Mouse (Mus musculus) effector memory CD4-positive, alpha-beta T cell, adult 5 months (primary cell): ENCODE data around the gene Ufsp2. TPM values are rescaled to one million over a fixed set of nuclear protein-coding genes. Genes with fewer than 3 reads are reported as not detected.

ENCODE experiments used
- polyA plus RNA-seq: library from polyadenylated mRNA; unstranded; fragments of 100-300 nt; shearing (Covaris generic); gene quantifications from one replicate; pipeline ENCODE4 v1.2.1, GENCODE M21; 2017

The Ufsp2 gene
- polyA plus RNA-seq = 17.2 TPM

DNA sequence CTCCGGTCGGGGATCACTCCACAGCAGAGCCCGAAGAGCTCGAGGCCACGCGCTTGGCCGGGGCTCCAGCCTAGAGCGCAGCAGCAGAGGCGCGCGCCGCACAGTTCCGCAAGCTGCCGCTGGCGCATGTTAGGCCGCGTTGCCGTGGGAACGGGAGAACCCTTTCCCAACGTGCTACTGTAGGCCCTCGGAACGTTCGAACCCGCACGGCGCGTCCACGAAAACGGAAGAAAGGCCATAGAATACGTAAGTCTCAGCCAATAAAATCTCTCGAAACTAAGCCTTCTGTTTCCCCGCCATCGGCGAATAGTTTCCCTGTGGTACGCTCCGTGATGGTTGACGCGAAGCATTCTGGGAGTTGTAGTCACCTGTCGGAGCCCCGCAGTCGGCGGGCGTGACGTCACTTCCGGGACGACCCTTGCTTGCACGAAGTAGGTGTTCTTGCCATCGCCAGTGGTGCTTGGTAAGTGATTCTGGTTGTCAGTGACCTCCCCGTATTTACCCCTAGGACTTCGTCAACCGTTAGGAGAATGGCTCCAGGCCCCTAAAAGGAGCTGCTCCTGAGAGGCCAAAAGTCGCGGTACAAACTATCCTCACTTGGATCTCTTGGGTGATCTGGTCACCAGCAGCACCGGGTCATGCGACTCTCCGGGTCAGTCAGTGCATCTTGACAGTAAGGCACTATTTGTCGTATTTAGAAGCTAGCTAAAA, at the start of gene Ufsp2, which contains the start of gene 1700029J07Rik:
TSS of gene Ufsp2 (plus strand) at position 403 of the 711 bp plus-strand sequence.
TSS of gene 1700029J07Rik (minus strand) at position 127 of the 711 bp plus-strand sequence.

GRCm38 (mm10) chr8:45934582-45935014, 40.7 kb upstream of the Ufsp2 start, which contains the start of gene Ccdc110:
Gene Ccdc110, plus strand, starts transcription at chr8:45934619.

GRCm38 (mm10) chr8:45999138-45999783, 23.9 kb downstream of the Ufsp2 start, which contains the start of gene Lrp2bp:
Gene Lrp2bp, plus strand, starts transcription at chr8:45999303.

DNA sequence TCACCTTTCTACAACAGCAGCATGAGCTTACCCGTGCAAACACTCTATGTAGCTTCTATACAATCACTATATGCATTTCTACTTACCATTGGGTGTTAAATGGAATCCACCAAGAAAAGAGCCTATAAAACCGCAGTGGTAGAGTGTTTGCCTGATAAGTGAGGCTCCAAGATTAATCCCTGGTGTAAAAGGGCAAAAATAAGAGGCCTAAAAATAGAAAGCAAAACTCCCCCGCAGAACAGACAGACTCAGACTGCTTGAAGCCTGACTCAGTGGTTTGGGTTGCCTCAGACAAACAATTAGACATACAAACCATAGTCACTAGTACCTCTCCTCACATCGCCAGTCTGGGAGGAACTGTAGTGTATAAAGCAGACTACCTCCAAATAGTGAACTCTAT, 30.3 kb downstream of the Ufsp2 start, which contains the start of gene Ankrd37:
TSS of gene Ankrd37 (minus strand) at position 112 of the 400 bp plus-strand sequence.

Other genes with a start within 250 kb of the Ufsp2 start
- gene Pdlim3, start 90.1 kb upstream of the Ufsp2 start, polyA plus RNA-seq = not detected
- gene Ccdc110, start 40.9 kb upstream of the Ufsp2 start, polyA plus RNA-seq = not detected
- 2.9 TPM for gene 1700029J07Rik, start 276 bp upstream of the Ufsp2 start, polyA plus RNA-seq
- 1.2 TPM for gene Lrp2bp, start 23.8 kb downstream of the Ufsp2 start, polyA plus RNA-seq
- 58.3 TPM for gene Ankrd37, start 30.2 kb downstream of the Ufsp2 start, polyA plus RNA-seq
- gene Cfap97, start 176.2 kb downstream of the Ufsp2 start, polyA plus RNA-seq = 13.2 TPM
- 21.2 TPM for gene Snx25, start 176.6 kb downstream of the Ufsp2 start, polyA plus RNA-seq
- 95.9 TPM for gene Slc25a4, start 235.8 kb downstream of the Ufsp2 start, polyA plus RNA-seq